Mouse (Mus musculus): ENCODE measurements at regions not wholly inside any gene's neighbourhood (a gene's known extent, or its start where the extent isn't known, plus 50 kb on each side); places are given as distances from the start of the nearest gene placed in this dataset.
"Not testable (repeated sequence)": the region's sequence is repeated elsewhere in the genome, so short reads cannot be mapped to it uniquely, and the experiment has no call there.

- Histone ChIP-seq H3K4me3 (ENCODE audit: low read depth, low read length) (no peak overlapping the region), H3K27me3 (ENCODE audit: control insufficient read depth, insufficient read depth, low read length) (no peaks in the 10 kb centered on the region), H3K27ac (ENCODE audit: insufficient read depth, low read depth, low read length) (no peak overlapping the region), H3K4me1 (ENCODE audit: control insufficient read depth, insufficient read depth, insufficient read length, low read length) (peaks cover 5% of the 10 kb centered on the region; the same call in 1 of the 2 replicates), H3K36me3 (ENCODE audit: control insufficient read depth, insufficient read depth, low read length) (no peaks in the 10 kb centered on the region)
- WGBS = 93% methylated on average over 2 of the region's 2 CpGs
- TF ChIP-seq CTCF (IDR thresholded peaks at IDR 0.05; ENCODE audit: extremely low read depth, insufficient read length, insufficient replicate concordance, low read depth, low read length) = no peak
- TF ChIP-seq POLR2A (IDR thresholded peaks at IDR 0.05; ENCODE audit: low read depth, low read length) = no peak
Measured at GRCm38 (mm10) chr1:105926871-105927270, 63.3 kb upstream of the Zcchc2 start.

GRCm38 (mm10) chr1:105930841-105931240, 59.4 kb upstream of the Zcchc2 start:
- Histone ChIP-seq H3K4me1 (ENCODE audit: control insufficient read depth, insufficient read depth, insufficient read length, low read length) (no peaks in the 10 kb centered on the region), H3K4me3 (ENCODE audit: low read depth, low read length) (no peak overlapping the region), H3K27me3 (ENCODE audit: control insufficient read depth, insufficient read depth, low read length) (no peaks in the 10 kb centered on the region), H3K27ac (ENCODE audit: insufficient read depth, low read depth, low read length) (no peak overlapping the region), H3K36me3 (ENCODE audit: control insufficient read depth, insufficient read depth, low read length) (no peaks in the 10 kb centered on the region)
- TF ChIP-seq CTCF (IDR thresholded peaks at IDR 0.05; ENCODE audit: extremely low read depth, insufficient read length, insufficient replicate concordance, low read depth, low read length) (no peak), POLR2A (IDR thresholded peaks at IDR 0.05; ENCODE audit: low read depth, low read length) (no peak)

- not testable (repeated sequence) for H3K27ac ChIP-seq (ENCODE audit: insufficient read depth, low read depth, low read length); H3K27me3 ChIP-seq (ENCODE audit: control insufficient read depth, insufficient read depth, low read length); H3K36me3 ChIP-seq (ENCODE audit: control insufficient read depth, insufficient read depth, low read length); H3K4me3 ChIP-seq (ENCODE audit: low read depth, low read length); H3K4me1 ChIP-seq (ENCODE audit: control insufficient read depth, insufficient read depth, insufficient read length, low read length)
- 95% methylated on average over 2 of the region's 2 CpGs for WGBS
Measured at GRCm38 (mm10) chr1:105934171-105934570, 56.0 kb upstream of the Zcchc2 start.

All from small intestine, adult 2 months (tissue).